Mouse (Mus musculus): Measurements from ENCODE around the gene Sele. TPM values are rescaled to one million over a fixed set of nuclear protein-coding genes. Genes with fewer than 3 reads are reported as not detected.
"Not testable (repeated sequence)": the region's sequence is repeated elsewhere in the genome, so short reads cannot be mapped to it uniquely, and the experiment has no call there.

The Sele gene
- not detected for total RNA-seq (2021)
- long read RNA-seq, experiment 1: 0 reads
- long read RNA-seq, experiment 2: 0 reads

DNA sequence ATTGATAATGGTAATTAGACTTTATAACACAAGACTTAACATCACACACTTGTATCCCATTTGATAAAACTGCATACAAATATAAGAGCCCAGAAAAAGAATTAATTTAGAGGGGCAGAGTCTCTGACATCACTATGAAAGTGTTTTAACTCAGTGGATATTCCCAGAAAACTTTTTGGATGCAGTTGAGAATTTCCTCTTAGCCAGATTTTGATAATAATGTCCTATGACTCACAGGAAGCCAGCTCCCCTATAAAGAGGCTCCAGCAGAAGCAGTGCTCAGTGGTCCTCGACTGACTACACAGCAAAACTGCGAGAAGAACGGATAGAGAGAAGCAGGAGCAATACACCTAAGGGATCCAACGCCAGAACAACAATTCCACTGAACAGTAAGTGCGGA lies at the start of gene Sele:
TSS of gene Sele (plus strand) at position 301 of the 400 bp plus-strand sequence.
- intact Hi-C loops (cut with DNase I): no loop called here
- DNase-seq: no peak
- Histone ChIP-seq H3K27ac (no peak within 1 kb of the TSS), H3K4me3 (no peak within 1 kb of the TSS)
- no peak for TF ChIP-seq CTCF (IDR thresholded peaks at IDR 0.05)

DNA sequence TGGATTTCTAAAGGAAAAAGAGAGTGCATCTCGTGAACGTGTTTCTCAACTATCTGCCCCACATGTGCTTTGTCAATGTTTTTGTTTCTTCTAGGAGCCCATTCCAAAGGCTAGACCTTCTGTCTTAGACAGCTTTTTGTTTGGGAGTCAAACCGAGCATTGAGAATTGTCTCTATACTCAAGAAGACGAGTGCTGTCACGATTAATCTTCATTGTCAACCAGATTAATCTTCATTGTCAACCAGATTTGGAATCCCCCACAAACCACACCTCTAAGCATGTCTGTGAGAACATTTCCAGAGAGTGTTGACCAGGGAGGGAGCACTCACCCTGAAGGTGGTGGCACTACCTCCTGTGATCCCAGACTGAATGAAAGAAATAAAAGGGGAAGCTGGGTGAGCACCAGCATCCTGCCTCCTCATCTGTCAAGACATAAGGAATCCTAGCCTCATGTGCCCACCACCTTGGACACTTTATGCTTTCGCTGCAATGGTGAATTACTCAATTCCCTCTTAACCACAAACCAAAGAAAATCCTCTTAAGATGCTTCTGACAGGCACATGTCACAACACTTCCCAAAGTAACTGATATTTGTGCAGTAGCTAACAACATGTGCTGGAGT lies 46.1 kb upstream of the Sele start:
- TF ChIP-seq CTCF (IDR thresholded peaks at IDR 0.05): no peak
- intact Hi-C loops (cut with DNase I): no loop called here
- DNase-seq: no peak
- Histone ChIP-seq H3K4me3 (no peak overlapping the region), H3K27ac (no peak overlapping the region)

DNA sequence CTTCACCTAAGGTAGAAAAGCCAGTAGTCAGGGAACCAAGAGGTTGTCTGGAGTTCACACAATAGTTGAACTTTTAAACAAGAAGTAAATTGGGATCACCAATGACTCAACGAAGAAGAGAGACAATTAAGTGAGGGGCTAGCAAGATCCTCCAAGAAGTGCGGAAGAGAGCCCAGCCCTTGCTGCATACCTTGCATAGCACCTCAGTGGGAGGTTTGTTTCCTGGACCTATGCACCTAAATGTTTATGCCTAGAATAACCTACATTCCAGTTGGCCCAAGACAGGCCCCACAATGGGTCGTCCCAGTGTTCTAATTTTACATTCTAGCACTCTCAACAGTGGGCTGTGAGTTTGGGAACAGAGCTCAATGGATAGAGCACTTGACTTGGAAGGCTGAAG lies 43.7 kb upstream of the Sele start:
- TF ChIP-seq CTCF (IDR thresholded peaks at IDR 0.05): no peak
- H3K4me3 ChIP-seq: no peak overlapping the region
- DNase-seq: no peak
- intact Hi-C loops (cut with DNase I): no loop called here
- no peak overlapping the region for H3K27ac ChIP-seq

DNA sequence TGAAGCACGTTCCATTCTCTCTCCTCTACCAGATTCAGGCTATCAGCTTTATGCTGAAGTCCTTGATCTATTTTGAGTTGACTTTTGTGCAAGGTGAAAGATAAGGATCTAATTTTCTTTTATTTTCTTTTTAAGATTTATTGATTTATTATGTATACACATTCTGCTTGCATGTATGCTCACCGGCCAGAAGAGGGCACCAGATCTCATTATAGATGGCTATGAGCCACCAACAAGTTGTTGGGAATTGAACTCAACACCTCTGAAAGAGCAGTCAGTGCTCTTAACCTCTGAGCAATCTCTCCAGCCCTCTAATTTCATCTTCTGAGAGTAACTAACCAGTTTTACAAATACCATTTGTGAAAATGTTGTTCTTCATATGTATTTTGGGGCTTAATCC lies 38.8 kb upstream of the Sele start:
- DNase-seq: no peak
- H3K4me3 ChIP-seq: no peak overlapping the region
- no peak overlapping the region for H3K27ac ChIP-seq
- intact Hi-C loops (cut with DNase I): loop anchor here (2.0 kb wide), 1 partner anchor 130 kb away; no protein-coding TSS in a partner anchor
- TF ChIP-seq CTCF (IDR thresholded peaks at IDR 0.05): peak; percentile 65

DNA sequence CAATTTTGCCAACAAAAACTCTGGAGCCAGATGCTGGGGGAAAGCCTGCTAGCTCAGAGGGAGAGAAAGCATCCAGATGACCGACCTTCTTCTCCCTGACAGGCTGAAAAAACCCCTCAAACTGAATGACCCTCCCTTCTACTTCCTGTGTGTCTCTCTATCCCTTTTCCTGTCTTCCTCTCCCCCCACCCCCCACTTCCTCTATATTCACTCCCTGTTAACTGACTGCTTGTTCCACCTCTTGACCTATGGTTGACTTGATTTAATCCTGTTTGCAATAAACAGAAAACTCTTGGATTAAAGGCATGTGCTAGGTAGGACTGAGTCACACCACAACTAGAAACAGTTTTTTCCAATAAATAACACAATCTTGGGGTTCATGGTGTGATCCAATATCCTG lies 33.4 kb upstream of the Sele start:
- Histone ChIP-seq H3K27ac (no peak overlapping the region), H3K4me3 (no peak overlapping the region)
- intact Hi-C loops (cut with DNase I): no loop called here
- no peak for TF ChIP-seq CTCF (IDR thresholded peaks at IDR 0.05)
- no peak for DNase-seq

DNA sequence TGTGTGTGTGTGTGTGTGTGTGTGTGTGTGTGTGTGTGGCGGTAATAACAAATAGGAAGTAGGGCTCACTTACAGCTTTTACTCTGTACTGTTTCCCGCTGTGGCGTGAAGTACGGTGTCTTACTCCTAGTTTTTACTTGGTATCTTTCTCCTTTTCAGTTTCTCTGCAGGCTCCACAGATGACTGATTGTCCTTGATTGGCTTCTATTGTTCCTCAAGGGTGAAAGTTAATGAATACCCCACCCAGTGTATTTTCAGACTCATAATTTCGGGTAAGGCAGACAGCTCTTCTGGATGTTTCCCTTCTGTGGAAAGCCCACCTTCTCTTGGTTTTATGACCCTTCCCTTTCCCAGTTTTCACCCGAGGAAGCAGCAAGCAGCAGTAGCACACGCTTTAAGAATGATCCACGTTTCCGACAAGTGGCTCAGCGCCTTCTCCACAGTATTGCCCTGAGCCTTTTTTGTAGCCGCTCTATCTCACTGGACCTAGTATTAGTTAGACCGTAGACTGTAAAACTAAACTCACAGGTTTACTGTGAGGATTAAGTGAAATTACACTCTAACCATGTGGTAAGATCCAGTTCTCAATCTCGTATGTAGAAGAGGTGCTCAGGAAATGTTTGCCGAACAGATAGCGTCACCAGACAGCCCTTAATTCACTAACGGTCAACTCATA lies 29.7 kb upstream of the Sele start:
- no peak for DNase-seq
- intact Hi-C loops (cut with DNase I): no loop called here
- TF ChIP-seq CTCF (IDR thresholded peaks at IDR 0.05): no peak
- Histone ChIP-seq H3K27ac (no peak overlapping the region), H3K4me3 (no peak overlapping the region)

DNA sequence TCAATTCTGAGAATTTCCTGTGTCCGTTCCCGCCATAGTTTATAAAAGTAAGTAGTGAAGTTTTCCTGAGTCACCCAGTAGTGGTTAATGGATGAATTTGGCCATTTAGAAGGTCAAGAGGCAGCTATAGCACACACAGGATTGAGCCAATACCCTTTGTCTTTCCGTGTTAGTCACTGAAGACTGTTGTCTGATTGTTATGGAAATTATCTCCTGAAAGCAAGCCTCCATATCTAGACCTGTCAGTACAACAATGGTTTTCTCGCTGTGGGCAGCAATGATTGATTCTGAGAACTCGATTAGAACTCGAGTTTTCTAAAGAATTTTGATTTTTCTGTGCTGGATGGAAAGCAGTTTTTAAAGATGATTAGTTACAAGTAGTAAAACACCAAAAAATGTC lies 28.2 kb upstream of the Sele start:
- Histone ChIP-seq H3K4me3 (no peak overlapping the region), H3K27ac (no peak overlapping the region)
- intact Hi-C loops (cut with DNase I): no loop called here
- TF ChIP-seq CTCF (IDR thresholded peaks at IDR 0.05): no peak
- no peak for DNase-seq

DNA sequence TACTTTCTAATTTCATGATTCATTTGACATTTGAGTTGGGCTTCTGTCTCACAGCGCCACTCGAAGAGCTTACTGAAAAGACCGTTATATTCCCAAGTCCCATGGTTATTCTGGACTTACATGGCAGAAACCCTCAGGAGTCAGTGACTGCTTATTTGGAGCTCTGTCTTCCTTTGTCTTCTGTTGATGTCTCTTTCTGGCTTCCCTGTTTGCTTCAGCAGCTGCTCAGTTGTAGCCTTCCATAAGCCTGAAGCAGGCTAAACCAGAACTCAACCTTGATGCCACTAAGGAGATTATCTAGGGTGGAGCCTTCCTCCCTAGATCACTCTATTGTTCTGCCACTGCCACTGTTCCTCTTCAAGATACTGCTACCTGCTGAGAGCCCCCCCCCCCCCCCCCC lies 27.3 kb upstream of the Sele start:
- H3K27ac ChIP-seq; DNase-seq; intact Hi-C loops (cut with DNase I); H3K4me3 ChIP-seq: not testable (repeated sequence)

DNA sequence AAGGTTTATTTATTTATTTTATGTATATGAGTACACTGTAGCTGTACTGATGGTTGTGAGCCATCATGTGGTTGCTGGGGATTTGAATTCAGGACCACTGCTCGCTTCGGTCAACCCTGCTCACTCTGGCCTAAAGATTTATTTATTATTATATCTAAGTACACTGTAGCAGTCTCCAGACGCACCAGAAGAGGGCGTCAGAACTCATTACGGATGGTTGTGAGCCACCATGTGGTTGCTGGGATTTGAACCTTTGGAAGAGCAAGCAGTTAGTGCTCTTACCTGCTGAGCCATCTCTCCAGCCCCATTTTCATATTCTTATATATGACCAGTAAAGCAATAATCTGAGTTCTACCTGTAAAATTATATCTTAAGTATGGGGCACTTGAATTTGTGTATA lies 25.9 kb upstream of the Sele start:
- DNase-seq; H3K4me3 ChIP-seq; H3K27ac ChIP-seq; intact Hi-C loops (cut with DNase I): not testable (repeated sequence)

DNA sequence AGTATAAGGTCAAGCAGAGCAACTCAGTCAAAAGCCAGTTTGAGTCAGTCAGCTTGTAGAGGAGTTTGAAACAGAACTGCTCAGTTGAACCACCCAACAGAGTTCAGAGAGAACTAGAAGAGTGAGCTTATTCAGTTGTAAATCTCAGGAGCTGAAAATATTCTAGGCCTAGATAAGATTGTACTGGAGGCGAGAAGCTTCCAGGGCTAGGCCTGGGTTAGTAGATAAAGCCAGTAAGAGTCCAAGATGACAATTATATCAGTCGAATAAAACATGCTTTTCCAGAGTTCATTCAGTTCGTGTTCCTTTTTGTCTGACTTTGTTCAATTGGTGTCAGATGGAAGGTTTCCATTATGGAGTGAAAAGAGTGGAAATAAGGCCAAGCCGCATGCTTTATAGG lies 22.3 kb upstream of the Sele start:
- DNase-seq: no peak
- no peak overlapping the region for H3K4me3 ChIP-seq

DNA sequence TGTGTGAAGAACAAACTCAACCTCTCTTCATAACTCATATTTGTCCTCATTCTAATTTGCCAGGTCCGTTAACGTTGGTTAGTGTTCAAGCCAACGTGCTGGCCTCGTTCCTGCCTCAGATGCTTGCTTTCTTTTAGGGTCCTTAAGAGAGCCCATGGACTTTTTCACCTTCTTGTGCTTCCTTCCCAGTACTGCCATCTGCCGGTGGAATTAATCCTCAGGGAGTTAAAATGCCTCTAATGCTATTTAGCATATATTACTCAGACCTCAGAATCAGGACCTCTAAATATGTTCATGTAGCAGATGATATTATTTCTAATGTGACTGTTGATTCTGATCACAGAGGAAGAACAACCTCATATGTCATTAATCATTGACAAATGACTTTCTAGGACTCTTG lies 20.6 kb upstream of the Sele start:
- Histone ChIP-seq H3K27ac (no peak overlapping the region), H3K4me3 (no peak overlapping the region)
- TF ChIP-seq CTCF (IDR thresholded peaks at IDR 0.05): peak; percentile 41; the same call in 1 of the 2 replicates
- intact Hi-C loops (cut with DNase I): no loop called here
- DNase-seq: no peak

More for the DNA sequence above, 22.3 kb upstream of the Sele start:
- no peak for TF ChIP-seq CTCF (IDR thresholded peaks at IDR 0.05)
- H3K27ac ChIP-seq: no peak overlapping the region
- intact Hi-C loops (cut with DNase I): no loop called here

DNA sequence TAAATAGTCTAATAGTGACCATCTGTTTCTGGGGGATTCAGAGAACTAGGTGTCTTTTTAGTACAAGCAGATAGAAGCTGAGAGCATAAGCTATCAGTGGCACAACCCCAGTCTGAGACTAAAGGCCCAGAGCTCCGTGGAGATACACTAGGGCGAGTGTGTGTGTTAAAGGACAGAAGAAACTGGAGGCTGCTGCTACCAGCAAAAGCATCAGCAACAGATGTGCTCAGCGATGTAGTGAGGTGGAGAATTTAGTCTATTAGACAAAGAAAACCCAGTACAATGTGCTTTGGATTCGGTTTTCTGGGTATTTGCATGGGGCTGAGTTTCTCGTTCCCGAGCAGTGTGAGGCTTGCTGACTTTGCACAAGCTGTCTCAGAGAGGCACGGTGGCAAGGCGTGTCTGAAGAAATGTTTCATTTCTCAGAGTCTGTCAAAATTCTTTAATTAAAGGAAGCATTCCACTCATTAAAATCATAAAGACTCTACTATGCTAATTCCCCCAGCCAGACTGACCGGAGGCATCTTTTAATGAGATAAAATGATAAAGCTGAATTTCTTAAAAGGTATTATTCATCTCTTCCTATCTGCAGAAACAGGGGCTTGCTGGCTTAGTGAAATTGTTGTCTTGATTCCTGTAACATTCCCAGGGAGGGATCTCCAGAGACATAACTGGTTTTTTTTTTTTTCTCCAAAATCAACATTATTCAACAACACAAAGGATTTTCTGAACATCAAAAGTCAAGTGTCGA lies 7.5 kb upstream of the Sele start:
- no peak for TF ChIP-seq CTCF (IDR thresholded peaks at IDR 0.05)
- Histone ChIP-seq H3K4me3 (no peak overlapping the region), H3K27ac (no peak overlapping the region)
- intact Hi-C loops (cut with DNase I): no loop called here
- DNase-seq: no peak

DNA sequence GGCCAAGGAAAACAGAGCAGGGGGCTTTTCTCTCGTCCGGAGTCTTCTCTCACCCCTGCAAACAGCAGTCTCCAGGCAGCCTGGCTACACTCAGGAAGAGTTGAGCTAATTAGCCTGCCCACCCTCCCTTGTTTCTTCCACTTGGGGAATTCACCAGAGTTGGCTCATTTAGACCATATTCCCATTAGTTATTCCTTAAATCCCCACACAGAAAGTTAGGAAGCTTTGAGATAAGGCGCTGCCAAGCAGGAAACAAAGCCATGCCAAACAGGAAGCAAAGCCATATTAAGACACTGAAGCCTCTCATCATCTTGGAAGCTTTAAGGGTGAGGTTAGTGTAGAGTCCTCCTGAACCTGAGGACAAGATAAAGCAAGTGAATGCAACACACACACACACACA lies 4.5 kb upstream of the Sele start:
- no peak for DNase-seq
- no peak for TF ChIP-seq CTCF (IDR thresholded peaks at IDR 0.05)
- intact Hi-C loops (cut with DNase I): no loop called here
- Histone ChIP-seq H3K27ac (no peak overlapping the region), H3K4me3 (no peak overlapping the region)
